Mouse (Mus musculus): ENCODE measurements around the gene Pdpn. TPM values are rescaled to one million over a fixed set of nuclear protein-coding genes. Genes with fewer than 3 reads are reported as not detected.

Gene Pdpn
- total RNA-seq, 2 experiments from 2014 or later, result 8.8 to 10.5 TPM

DNA sequence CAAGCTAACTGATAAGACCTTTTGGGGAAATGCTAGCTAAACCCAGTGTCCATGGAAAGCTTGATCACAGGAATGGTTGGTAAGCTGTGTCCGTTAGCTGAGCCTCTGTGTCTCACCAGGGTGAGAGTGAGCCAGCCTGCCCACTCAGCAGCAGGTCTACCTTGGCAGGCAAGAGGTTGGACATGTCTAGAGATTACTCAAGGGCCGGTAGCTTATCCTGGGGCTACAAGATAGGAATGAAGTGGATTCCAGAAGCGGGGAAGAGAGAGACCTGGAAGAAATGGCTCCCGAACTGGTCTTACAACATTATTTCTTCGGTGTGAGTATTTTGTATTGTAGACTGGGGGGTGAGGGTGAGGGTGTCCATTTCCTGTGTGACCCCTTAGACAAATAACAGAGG, 1.7 kb upstream of the Pdpn start:
- intact Hi-C loops (cut with DNase I), result no loop called here
- no peak for DNase-seq

DNA sequence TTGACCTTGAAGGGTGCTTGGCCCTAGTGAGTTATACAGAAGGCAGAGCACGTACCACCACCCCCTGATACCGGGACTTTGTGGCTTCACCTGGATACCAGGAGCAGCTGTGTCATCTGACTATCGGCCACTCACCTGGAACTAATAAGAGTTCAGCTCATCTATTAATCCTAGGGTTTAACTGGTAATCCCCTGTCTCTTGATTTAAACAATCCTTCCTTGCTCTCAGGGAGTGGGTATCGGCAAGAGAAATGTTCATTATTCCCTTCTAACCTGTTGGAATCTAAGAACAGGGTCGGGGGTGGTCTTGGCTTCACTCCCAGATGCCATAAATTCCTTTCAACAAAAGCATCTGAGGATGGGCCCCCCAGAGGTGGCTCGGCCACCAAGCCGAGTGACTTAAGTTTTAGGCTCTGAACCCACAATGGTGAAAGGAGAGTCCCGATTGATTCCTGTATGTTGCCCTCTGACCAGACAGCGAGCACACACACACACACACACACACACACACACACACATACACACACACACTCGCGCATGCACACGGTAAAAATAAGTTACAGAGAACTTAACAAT, 837 bp upstream of the Pdpn start:
- no peak for DNase-seq
- intact Hi-C loops (cut with DNase I), result no loop called here

DNA sequence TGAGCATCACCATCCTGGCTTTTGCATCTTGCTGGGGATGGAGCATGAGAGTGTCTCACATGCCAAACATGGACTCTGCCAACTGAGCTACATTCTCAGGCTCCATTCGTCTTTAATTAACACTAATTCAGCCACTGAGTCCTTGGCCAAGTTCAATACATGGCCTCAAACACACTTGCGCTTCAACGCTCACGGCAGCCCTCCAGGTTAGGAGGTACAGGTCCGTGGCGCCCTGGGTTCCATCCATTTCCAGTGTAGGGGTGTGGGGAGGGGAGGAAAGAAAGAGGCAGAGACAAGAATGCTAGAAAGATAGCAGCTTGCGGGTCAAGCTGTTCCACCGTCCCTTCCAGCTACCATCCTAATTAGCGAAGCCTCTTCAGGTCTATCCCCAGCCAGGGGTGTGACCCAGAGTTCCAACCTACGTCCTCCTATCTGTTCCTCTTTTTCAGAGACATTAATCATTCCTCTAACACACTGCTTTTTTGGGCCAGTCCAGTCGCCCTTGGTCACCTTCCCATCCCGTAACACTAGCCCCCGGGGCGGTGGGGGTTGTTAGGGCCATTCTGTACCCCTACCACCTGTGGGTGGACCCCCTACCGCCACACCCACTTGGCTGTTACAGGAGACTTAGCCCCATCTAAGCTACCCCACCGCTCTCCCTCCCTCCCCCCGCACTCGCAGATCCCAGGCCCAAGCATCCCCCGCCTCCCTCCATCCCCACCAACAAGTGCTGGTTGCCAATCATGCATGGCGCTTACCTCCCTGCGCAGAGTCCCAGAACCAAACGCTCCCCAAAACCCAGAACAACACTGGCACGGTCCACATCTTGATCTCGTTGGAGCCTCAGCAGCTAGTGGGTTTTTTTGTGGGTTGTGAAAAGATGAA, 691 bp downstream of the Pdpn start:
- intact Hi-C loops (cut with DNase I), result no loop called here
- DNase-seq, result peak; percentile 11 to 17

DNA sequence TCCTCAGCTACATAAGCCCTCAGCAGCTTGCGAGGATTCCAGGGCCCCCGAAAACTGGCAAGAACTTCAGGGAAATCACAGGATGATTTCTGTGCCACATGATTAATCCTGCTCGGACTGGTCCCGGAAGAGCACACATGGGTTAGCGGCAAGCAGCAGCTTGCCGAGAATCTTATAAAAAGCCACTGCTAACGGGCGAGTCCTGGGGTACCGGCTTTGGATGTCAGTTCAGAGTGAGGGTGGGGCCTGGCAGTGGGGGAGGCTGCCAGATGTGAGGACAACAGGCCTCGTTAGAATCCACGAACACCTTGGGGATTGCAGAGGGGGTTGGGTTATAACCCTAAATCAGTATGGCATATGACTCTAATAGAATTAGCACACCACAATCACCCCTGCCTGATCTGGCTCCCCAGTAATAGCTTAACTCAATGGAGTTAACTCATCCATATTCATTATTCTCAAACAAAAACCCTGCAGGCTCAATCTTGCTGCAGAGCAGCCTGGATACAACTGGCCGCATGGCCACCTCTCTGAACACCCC, 2.3 kb downstream of the Pdpn start:
- intact Hi-C loops (cut with DNase I), result no loop called here

DNA sequence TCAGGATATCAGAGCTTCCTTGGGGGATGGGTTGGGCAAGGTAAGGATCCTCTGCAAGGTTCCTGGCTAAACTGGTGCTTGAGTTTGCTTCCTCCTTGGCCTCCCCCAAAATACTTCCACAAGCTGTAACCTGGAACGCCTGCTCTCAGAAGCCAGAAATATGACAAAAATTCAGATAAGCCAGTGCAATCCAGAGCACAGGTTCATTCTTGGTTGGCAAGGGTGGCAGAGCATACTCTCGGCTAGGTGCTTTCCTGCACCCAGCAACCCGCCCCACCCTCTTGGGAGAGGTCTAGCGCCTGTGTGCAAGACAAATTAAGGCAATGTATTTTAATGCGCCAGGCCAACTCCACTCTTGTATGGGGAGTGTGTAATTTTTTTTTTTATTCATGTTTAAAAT, 3.2 kb downstream of the Pdpn start:
- DNase-seq, result no peak
- intact Hi-C loops (cut with DNase I), result no loop called here

More for the DNA sequence above, 2.3 kb downstream of the Pdpn start:
- no peak for DNase-seq

DNA sequence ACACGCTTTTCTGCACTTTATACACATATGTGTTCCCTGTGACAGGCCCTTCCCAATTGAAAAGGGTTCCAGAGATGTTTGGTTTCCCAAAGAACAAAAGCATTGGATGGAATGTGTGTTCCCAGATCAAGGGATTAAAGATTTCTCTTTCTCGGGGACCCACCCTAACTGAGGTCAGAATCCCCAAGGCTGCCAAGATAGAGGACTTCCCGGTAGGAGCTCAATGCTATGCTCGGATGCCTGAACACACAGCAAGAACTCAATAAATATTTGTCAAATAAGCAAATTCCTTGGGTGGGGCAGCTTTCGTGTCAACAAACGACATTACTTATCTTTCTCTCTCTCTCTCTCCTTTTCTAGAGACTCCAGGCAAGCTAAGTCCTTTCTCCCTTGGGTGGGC, 5.0 kb downstream of the Pdpn start:
- intact Hi-C loops (cut with DNase I), result no loop called here
- DNase-seq, result no peak

DNA sequence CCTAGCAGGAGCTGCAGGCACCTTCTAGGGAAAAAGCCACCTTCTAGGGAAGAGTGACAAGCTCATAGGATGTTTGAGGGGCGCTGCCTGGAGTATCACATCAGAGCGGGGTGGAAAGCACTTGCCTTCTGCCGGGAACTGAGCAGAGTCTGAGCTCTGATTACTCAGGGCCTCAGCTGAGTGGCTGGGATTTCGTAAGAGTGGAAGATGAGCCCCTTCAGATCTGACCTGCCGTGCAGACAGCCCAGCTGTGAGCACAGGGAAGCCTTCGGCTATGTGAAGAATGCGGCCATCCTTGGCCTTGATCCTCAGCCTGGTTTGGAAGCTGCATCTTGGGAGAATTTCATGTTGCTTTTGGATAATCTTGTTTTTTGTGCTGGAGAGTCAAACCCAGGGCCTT, 10.5 kb downstream of the Pdpn start:
- intact Hi-C loops (cut with DNase I), result no loop called here
- DNase-seq, result peak in 1 of 2 experiments; percentile 11

- peak in 1 of 2 experiments; percentile 21 for DNase-seq
- intact Hi-C loops (cut with DNase I), result no loop called here
Measured at GRCm38 (mm10) chr4:143288473-143288872, 10.9 kb downstream of the Pdpn start.

DNA sequence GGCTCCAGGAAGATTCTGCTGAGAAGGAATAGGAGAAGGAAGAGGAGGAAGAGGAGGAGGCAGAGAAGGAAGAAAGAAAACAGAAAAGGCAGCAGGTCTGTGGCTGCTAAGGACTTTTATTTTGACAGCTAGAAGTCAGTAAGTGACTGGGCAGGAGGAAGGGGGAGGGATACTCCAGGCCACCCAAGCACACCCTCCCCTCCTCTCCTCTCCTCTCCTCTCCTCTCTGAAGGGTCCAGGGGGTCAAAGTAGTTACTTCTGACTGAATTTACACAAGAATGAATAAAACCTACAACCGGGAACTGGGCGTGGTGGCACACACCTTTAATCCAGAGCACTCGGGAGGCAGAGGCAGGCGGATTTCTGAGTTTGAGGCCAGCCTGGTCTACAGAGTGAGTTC, 12.3 kb downstream of the Pdpn start:
- intact Hi-C loops (cut with DNase I), result no loop called here
- no peak for DNase-seq

DNA sequence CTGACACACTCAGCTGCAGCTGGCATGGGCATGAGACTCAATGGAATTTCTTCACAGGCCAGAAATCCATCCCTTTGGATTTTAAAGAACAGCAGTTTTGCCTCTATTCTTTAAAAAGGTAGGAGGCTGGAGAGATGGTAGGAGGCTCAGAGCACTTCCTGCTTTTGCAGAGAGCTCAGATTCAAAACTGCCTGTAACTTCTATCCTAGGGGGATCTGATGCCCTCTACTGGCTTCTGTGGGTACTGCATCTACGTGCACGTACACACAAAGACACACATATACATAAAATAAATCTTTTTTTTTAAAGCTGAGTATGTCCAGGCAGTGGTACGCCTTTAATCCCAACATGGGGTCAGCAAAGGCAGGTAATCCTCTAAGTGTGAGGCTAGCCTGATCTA, 19.2 kb downstream of the Pdpn start:
- intact Hi-C loops (cut with DNase I), result no loop called here
- peak; percentile 21 to 48 for DNase-seq

GRCm38 (mm10) chr4:143279661-143280060, 19.7 kb downstream of the Pdpn start:
- intact Hi-C loops (cut with DNase I), result no loop called here
- peak; percentile 20 to 42 for DNase-seq

GRCm38 (mm10) chr4:143279016-143279415, 20.3 kb downstream of the Pdpn start:
- intact Hi-C loops (cut with DNase I), result no loop called here
- no peak for DNase-seq

GRCm38 (mm10) chr4:143278429-143278871, 20.9 kb downstream of the Pdpn start:
- intact Hi-C loops (cut with DNase I), result no loop called here

DNA sequence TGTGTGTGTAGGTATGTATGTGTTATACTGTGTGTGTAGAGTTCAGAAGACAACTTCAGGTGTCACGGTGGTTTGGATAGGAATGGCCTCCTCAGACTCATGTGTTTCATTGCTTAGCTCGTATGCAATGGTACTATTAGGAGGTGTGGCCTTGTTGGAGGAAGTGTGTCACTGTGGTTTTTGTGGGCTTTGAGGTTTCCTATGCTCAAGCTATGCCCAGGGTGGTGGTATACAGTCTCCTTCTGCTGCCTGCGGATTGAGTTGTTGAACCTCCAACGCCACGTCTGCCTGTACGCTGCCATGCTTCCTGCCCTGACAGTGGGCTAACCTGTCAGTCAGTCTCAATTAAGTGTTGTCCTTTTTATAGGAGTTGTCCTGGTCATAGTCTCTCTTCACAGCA, 22.0 kb downstream of the Pdpn start:
- intact Hi-C loops (cut with DNase I), result no loop called here
- DNase-seq, result no peak

More at GRCm38 (mm10) chr4:143278429-143278871, 20.9 kb downstream of the Pdpn start:
- peak; percentile 38 to 52 for DNase-seq

- DNase-seq, result no peak
- intact Hi-C loops (cut with DNase I), result no loop called here
Measured at GRCm38 (mm10) chr4:143271571-143271970, 27.8 kb downstream of the Pdpn start.

DNA sequence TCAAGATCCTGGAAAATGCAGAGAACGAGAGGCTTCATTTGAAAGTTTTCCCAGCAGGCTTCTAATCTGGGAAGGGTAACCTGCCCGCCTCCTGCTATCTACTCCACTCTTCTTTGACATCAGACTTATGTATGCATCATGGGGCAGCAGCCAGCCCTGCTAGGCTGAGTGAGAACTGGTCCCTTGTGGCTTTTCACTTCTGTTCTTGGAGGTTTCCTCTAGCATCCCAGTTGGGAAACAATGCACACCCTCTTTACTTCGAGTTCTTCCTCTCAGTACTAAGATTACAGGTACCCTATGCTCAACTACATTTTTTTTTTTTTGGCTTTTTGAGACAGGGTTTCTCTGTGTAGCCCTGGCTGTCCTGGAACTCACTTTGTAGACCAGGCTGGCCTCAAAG, 28.5 kb downstream of the Pdpn start:
- intact Hi-C loops (cut with DNase I), result no loop called here
- no peak for DNase-seq

- intact Hi-C loops (cut with DNase I), result loop anchor here (5.0 kb wide), 1 partner anchor 120 kb away; no protein-coding TSS in a partner anchor
- no peak for DNase-seq
Measured at GRCm38 (mm10) chr4:143262696-143263095, 36.7 kb downstream of the Pdpn start.

GRCm38 (mm10) chr4:143259718-143260349, 39.5 kb downstream of the Pdpn start:
- intact Hi-C loops (cut with DNase I), result loop anchor here (5.0 kb wide), 1 partner anchor 122 kb away; no protein-coding TSS in a partner anchor
- DNase-seq, result no peak

GRCm38 (mm10) chr4:143258517-143258916, 40.8 kb downstream of the Pdpn start:
- peak; percentile 58 to 67 for DNase-seq
- intact Hi-C loops (cut with DNase I), result no loop called here

DNA sequence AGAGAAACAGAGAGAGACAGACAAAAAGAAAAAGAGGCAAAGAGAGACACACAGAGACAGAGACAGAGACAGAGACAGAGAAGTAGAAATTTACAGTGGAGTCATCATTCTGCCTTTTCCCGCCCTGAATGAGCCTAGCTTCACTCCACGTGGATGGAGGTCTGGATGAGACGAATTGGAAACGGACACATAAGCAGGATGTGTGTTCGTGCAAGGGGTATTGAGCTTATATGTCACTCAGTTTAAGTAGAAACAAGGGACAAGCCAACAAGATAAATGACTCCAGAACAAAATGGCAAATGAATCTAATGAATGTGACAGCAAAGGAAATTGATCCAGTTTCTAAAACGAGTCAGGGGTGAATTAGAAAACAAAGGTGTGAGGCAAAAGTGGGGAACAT, 41.4 kb downstream of the Pdpn start:
- no peak for DNase-seq
- intact Hi-C loops (cut with DNase I), result no loop called here

GRCm38 (mm10) chr4:143255541-143255940, 43.8 kb downstream of the Pdpn start:
- DNase-seq, result no peak
- intact Hi-C loops (cut with DNase I), result no loop called here

Data from heart, postnatal 14 days (tissue).